Mouse (Mus musculus): Measurements from ENCODE around the gene Ttc23.

The Ttc23 gene

DNA sequence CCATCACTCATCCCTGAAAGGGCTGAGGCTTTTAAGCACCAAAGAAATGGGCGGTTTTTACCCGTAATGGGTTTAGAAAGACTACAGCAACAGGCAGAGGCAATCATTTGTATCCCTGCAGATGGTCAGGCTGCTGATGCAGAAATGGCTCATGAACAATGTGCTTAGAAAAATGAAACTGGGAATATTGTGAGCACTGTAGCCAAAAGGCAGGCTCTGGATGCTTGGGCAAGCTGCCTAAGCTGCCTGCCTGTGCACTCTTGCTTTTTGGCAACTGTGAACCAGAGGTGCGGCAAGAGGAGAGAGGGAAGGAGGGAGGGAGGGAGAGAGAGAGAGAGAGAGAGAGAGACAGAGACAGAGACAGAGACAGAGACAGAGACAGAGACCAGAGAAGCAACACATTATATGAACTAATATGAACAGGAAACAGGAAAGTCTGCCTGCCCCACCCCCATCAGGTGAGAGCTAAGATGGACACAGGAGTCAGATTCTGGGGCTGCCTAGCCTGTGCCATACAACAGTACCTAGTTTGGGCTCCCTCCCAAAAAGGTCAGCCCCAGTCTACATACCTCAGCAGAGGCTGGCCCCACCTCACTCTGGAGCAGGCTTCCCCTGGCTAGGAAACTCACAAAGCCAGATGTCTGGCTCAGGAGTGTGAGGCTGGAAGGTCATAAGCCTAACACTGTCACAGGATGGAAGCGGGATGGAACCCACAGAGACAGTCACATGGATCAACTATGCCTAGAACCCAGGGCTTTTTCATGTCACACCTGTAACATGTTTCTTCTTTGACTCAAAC lies 102.4 kb downstream of the Ttc23 start:
- no peak for DNase-seq (ENCODE audit: low spot score)

- no peak for DNase-seq (ENCODE audit: low spot score)
These were observed 107.4 kb downstream of the Ttc23 start for GRCm38 (mm10) chr7:67754606-67755005.

DNA sequence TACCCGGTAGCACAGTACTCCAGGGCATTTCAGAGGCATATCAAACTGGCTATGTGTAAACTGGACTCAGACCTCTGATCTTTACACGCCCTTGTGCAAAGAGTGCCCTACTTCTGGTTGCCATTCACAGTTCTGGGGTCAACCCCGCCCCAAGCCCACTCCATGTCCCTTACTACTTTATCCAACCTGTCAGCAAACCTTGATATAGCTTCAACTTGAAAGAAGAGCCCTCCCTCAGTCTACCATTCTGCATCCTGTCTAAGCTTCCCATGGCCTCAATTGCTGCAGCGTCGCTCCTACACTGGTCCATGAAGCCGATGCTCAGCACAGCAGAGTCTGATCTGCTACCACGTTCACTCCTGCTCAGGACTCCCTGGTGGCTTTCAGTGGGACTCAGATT lies 108.2 kb downstream of the Ttc23 start:
- DNase-seq (ENCODE audit: low spot score), result no peak

DNA sequence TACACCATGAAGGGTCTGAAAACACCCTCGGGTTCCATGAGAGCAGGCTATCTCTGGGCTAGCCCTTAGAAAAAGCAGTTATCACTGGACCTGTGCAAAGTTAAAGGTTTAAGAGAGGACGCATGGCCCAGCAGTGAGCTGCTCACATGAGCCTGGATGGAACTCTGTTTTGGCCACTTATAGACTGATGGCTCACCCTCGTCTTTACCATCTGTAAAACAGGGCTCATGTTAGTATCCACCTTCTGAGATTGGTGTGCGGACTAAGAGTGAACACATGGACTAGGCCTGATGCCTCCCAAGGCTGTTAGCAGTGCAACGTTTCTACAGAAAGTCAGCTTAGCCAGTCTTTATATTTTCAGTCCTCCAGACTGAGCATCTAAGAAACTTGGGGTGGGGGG lies 109.4 kb downstream of the Ttc23 start:
- DNase-seq (ENCODE audit: low spot score), result no peak

- no peak for DNase-seq (ENCODE audit: low spot score)
These were observed 111.3 kb downstream of the Ttc23 start for GRCm38 (mm10) chr7:67758506-67758857.

GRCm38 (mm10) chr7:67758858-67759628 lies 111.8 kb downstream of the Ttc23 start:
- DNase-seq (ENCODE audit: low spot score), result peak; percentile 61

- DNase-seq (ENCODE audit: low spot score), result peak; percentile 96
These were observed 112.4 kb downstream of the Ttc23 start, which contains the start of gene Synm for GRCm38 (mm10) chr7:67759629-67759995. Synm (minus strand) TSS chr7:67759742.

GRCm38 (mm10) chr7:67763625-67764024 lies 116.4 kb downstream of the Ttc23 start:
- no peak for DNase-seq (ENCODE audit: low spot score)

DNA sequence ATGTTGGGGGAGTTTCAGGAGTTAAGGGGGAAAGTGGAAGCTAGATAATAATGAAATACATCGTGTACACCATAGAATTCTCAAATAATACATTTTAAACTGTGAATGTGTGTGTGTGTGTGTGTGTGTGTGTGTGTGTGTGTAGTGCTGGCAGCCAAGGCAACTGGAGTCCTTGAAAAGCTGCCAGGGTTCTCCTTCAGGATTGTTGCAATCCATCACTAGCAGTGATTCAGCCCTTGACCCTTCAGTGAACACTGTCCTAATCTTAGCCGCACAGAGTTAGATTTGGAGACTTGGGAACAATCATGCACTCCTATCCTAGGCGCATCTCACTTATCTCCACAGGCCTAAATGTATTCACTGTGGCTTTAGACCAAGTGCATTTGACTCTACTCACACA lies 120.9 kb downstream of the Ttc23 start:
- DNase-seq (ENCODE audit: low spot score), result no peak

- no peak for DNase-seq (ENCODE audit: low spot score)
These were observed 122.3 kb downstream of the Ttc23 start for GRCm38 (mm10) chr7:67769487-67769886.

DNA sequence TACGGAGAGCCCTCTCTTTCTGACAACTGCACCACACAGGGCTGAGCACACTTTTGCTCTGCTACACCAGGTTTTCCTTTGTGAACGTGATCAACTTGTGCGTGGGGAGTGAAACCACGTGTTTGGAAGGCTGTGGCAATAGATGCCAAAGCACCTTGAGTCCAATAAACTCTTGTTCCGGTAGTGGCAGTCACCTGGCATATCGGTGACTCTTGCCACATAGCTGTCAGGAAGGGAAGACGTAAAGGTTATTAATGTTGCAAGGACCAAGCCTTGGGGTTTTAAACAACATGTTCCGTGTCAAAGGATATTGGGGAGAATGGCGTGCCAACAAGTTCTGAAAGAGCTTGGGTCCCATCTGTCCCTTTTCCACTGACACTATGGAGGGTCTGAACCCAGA lies 125.0 kb downstream of the Ttc23 start:
- no peak for DNase-seq (ENCODE audit: low spot score)

DNA sequence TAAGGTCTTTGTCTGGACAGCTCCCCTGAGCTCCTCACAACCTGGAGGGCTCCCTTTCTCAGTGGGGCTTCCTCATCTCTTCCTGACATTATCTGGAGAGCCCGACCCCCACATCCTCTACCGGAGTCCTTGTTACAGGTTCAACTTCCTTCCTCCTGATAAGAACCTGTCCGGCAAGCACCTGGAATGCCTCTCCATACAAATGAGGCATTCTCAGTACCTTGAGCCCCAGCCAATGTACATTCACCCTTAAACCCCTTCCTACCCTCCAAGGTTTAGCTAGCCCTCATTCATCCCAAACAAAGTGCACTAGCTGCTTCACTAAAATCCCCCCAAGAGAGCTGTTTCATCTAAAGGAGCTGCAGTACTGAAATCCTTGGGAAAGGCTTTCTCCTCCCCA lies 128.4 kb downstream of the Ttc23 start:
- DNase-seq (ENCODE audit: low spot score), result no peak

DNA sequence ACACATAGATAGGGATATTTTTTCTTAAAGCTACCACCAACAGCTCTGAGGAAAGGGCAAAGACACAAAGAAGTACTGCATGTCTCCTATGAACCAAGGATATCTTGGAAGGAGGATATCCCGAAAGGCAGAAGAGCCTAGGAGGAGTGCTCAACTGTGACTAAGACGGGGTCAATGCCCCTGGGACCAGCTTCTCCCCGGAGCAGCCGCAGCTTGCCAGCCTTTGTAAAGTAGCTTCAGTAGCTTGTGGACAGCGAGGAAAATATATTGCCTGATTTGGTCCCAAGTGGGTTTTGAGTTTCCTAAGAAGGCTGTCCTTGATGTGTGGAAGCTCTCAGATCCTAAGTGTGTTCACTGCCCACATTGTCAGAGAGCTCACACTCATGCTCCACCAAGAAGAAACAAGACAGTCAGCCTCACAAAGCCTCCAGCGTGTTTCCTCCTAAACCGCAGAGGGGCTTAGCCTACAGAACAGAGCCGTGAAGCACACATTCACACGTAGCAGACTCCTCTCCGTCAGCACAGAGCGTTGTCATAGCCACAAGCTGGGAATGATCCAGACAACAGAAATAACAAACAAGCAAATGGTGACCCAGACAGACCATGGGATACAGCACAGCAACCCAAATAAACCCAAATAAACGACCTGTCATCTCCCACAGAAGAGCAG lies 129.6 kb downstream of the Ttc23 start:
- peak; percentile 29 for DNase-seq (ENCODE audit: low spot score)

DNA sequence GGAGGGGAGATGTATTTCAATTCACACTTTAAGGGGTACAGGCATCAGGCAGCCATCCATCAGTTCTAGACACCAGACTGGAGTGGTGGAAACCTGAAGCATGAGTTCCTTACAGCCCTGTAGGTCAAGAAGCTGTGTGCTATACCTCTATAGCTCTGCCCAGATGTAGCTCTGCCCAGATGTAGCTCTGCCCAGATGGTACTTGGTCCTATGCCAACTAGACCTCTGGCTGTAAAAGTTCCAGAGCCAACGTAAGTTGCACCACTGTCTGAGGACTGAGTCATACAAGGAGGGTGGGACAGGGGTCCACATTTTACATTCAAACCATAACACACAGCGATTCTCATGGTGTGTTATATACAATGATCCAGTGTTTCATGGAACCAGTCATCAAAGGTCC lies 140.7 kb downstream of the Ttc23 start:
- no peak for DNase-seq (ENCODE audit: low spot score)

GRCm38 (mm10) chr7:67788713-67789112 lies 141.5 kb downstream of the Ttc23 start:
- peak; percentile 88 for DNase-seq (ENCODE audit: low spot score)

- no peak for DNase-seq (ENCODE audit: low spot score)
These were observed 144.0 kb downstream of the Ttc23 start for GRCm38 (mm10) chr7:67791256-67791655.

DNA sequence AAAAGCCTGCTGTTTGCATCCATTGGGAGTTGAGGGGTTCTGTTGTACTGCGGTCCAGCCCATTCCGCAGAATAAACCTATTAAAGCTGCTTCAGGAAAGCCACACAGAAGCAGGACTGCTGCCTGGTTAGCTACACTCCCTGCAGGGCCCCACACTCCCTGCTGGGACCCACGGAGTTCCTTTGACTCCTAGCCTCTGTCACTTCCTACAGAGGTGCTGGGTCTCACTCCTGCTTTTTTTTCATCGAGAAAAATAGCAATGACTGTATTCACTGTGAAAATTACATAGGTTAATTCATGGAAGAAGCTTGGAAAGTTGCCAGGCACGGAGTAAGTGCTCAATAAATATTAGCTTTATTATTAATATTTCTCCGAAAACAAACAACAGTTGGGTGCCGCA lies 146.2 kb downstream of the Ttc23 start:
- no peak for DNase-seq (ENCODE audit: low spot score)

DNA sequence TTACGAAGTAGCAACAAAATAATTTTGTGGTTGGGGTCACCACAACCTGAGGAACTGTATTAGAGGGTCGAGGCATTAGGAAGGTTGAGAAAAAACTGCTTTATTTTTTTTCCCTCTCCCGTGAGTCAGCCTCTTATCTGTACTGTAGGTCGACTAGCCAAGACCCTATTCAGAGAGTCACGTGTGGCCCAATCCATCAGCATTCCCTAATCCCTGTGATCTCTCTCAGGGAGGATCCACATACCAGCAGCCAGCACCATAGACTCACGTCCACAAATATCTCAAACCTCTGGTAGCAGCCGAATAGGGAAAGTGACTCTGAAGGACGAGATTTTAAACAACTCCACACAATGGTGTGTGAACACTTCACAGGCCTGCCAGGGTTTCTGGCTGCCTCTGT lies 149.9 kb downstream of the Ttc23 start:
- no peak for DNase-seq (ENCODE audit: low spot score)

- DNase-seq (ENCODE audit: low spot score), result no peak
These were observed 151.3 kb downstream of the Ttc23 start for GRCm38 (mm10) chr7:67798476-67798875.

DNA sequence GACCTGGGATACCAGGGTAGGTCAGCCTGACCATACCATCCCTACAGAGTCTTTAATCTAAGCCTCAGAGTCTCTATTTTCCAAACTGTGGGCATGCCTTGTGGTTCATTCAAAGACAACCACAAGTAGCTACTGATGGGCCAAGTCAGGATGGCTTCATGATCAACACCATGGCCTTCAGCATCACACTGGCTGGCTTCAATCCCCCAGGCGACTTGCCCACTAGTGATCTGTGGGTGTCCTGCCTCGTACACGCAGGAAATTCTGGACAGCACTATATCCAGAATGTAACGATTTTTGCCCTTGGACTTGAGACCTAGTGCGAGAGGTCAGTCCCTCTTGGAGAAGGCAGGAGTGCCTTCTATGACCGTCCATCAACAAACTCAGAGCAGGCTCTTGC lies 153.3 kb downstream of the Ttc23 start:
- DNase-seq (ENCODE audit: low spot score), result no peak

DNA sequence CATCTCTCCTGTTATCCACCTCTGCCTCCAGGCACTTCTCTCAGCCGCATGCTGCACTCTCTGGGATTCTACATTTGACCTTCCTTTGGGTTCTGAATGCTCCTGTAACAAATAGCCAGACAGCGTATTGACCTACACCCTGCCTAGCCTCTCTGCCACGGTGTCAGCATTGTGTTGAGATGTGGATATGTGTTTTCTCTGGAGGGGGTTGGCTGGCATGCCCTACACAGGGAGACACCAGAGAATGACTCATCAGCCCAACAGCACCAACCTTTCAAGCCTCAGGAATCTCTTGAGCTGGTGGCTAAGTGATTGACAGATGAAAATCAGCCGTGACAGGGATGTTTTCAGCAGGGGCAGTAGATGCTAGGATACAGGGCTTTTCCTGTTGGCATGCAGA lies 153.8 kb downstream of the Ttc23 start:
- DNase-seq (ENCODE audit: low spot score), result no peak

- DNase-seq (ENCODE audit: low spot score), result peak; percentile 86
These were observed 156.0 kb downstream of the Ttc23 start for GRCm38 (mm10) chr7:67803015-67803856.

All from retina, embryonic 14.5 days (tissue).